Mouse (Mus musculus) midbrain, embryonic 14.5 days (tissue): ENCODE results near the gene Zfp991. TPM values are rescaled to one million over a fixed set of nuclear protein-coding genes. Genes with fewer than 3 reads are reported as not detected.
"Not testable (repeated sequence)": the region's sequence is repeated elsewhere in the genome, so short reads cannot be mapped to it uniquely, and the experiment has no call there.

Source experiments
- ATAC-seq: fragments of 200-750 bp; cut with Nextera tagmentation; 2 replicates; pipeline ENCODE4 v1.8.0; 2017; ENCODE audit warnings: moderate number of reproducible peaks, moderate library complexity; ENCODE audit not compliant: low FRiP score, low TSS enrichment
- DNase-seq: peaks from one replicate; pipeline ENCODE4 v3.0.0-alpha.2; 2015
- H3K27ac ChIP-seq: fragments of 300-500 bp; sonication (generic); replicated peaks from 2 replicates; pipeline ENCODE4 v1.5.1; 2014; ENCODE audit warnings: mild to moderate bottlenecking, low read depth, low read length, moderate library complexity
- H3K27me3 ChIP-seq: fragments of 300-500 bp; sonication (generic); 2 replicates; pipeline ENCODE4 v1.6.1; 2014; ENCODE audit warnings: low read length, control low read depth, mixed read lengths; ENCODE audit not compliant: control insufficient read depth, insufficient read depth
- H3K36me3 ChIP-seq: fragments of 300-500 bp; sonication (generic); 2 replicates; pipeline ENCODE4 v1.6.1; 2014; ENCODE audit warnings: low read length, control low read depth; ENCODE audit not compliant: control insufficient read depth, insufficient read depth
- H3K4me1 ChIP-seq: fragments of 300-500 bp; sonication (generic); 2 replicates; pipeline ENCODE4 v1.6.1; 2014; ENCODE audit warnings: mild to moderate bottlenecking, antibody characterized with exemption, low read length, control low read depth; ENCODE audit not compliant: control insufficient read depth, insufficient read depth
- H3K4me2 ChIP-seq: fragments of 300-500 bp; sonication (generic); 2 replicates; pipeline ENCODE4 v1.6.1; 2014; ENCODE audit warnings: mild to moderate bottlenecking, low read length, moderate library complexity
- H3K4me3 ChIP-seq: fragments of 300-500 bp; sonication (generic); replicated peaks from 2 replicates; pipeline ENCODE4 v1.5.1; 2014; ENCODE audit warnings: low read depth, low read length
- H3K9ac ChIP-seq: fragments of 300-500 bp; sonication (generic); replicated peaks from 2 replicates; pipeline ENCODE4 v1.6.1; 2014; ENCODE audit warnings: mild to moderate bottlenecking, low read length, moderate library complexity
- H3K9me3 ChIP-seq: fragments of 300-500 bp; sonication (generic); 2 replicates; pipeline ENCODE4 v1.6.1; 2016; ENCODE audit warnings: low read length, control low read depth, mixed read lengths; ENCODE audit not compliant: control insufficient read depth
- WGBS: fragments of 180-500 bp; shearing (Covaris S2); extraction: QIAGEN DNeasy Blood & Tissue Kit; methylation state at CpG from one replicate; pipeline ENCODE4 v1.1.7; 2014; 5-methylcytosine and 5-hydroxymethylcytosine counted together
- polyA plus RNA-seq: library from polyadenylated mRNA; unstranded; fragments of >200 nt; fragmentation: Nextera tagmentation; extraction: Ambion mirVana; gene quantifications from 2 replicates; pipeline ENCODE4 v1.2.1, GENCODE M21; 2014

The Zfp991 gene
- polyA plus RNA-seq, 1 experiment from 2014 or later, result 6.3 TPM

GRCm38 (mm10) chr4:147171557-147171956, 39.7 kb downstream of the Zfp991 start:
- not testable (repeated sequence) for DNase-seq, H3K9me3 ChIP-seq, H3K4me3 ChIP-seq, H3K27ac ChIP-seq, H3K9ac ChIP-seq, H3K27me3 ChIP-seq, H3K36me3 ChIP-seq, H3K4me1 ChIP-seq, H3K4me2 ChIP-seq
- peak; percentile 40; the same call in 1 of the 2 replicates for ATAC-seq
- no CpG with 5 or more reads among the region's 4 CpGs for WGBS

- H3K27ac ChIP-seq, H3K9ac ChIP-seq, H3K4me1 ChIP-seq, DNase-seq, H3K4me3 ChIP-seq, H3K4me2 ChIP-seq, H3K36me3 ChIP-seq, H3K9me3 ChIP-seq, H3K27me3 ChIP-seq: not testable (repeated sequence)
- WGBS, result 91% methylated on average over 7 of the region's 12 CpGs
- peak; percentile 53; the same call in 1 of the 2 replicates for ATAC-seq
Observed at GRCm38 (mm10) chr4:147176279-147176880, 44.5 kb downstream of the Zfp991 start.

- H3K4me2 ChIP-seq, H3K9ac ChIP-seq, H3K36me3 ChIP-seq, H3K27me3 ChIP-seq, H3K27ac ChIP-seq, ATAC-seq, H3K9me3 ChIP-seq, DNase-seq, H3K4me3 ChIP-seq, H3K4me1 ChIP-seq: not testable (repeated sequence)
- WGBS, result 92% methylated on average over 7 of the region's 8 CpGs
Observed at GRCm38 (mm10) chr4:147181141-147181685, 49.4 kb downstream of the Zfp991 start.

GRCm38 (mm10) chr4:147181969-147182705, 50.3 kb downstream of the Zfp991 start:
- not testable (repeated sequence) for H3K4me1 ChIP-seq, H3K27me3 ChIP-seq, H3K27ac ChIP-seq, H3K36me3 ChIP-seq, H3K9ac ChIP-seq, H3K4me3 ChIP-seq, DNase-seq, H3K4me2 ChIP-seq, H3K9me3 ChIP-seq
- WGBS, result no CpG with 5 or more reads among the region's 13 CpGs
- ATAC-seq, result peak; percentile 63

- H3K4me3 ChIP-seq, H3K27ac ChIP-seq, H3K27me3 ChIP-seq, H3K4me2 ChIP-seq, H3K36me3 ChIP-seq, DNase-seq, H3K9ac ChIP-seq, H3K9me3 ChIP-seq, H3K4me1 ChIP-seq: not testable (repeated sequence)
- ATAC-seq, result peak; percentile 51; the same call in 1 of the 2 replicates
- 82% methylated on average over 1 of the region's 1 CpGs for WGBS
Observed at GRCm38 (mm10) chr4:147186824-147187223, 55.0 kb downstream of the Zfp991 start.

GRCm38 (mm10) chr4:147187283-147187965, 55.6 kb downstream of the Zfp991 start:
- peak; percentile 76 for ATAC-seq
- DNase-seq, H3K4me2 ChIP-seq, H3K36me3 ChIP-seq, H3K4me3 ChIP-seq, H3K27ac ChIP-seq, H3K4me1 ChIP-seq, H3K27me3 ChIP-seq, H3K9ac ChIP-seq, H3K9me3 ChIP-seq: not testable (repeated sequence)
- 71% methylated on average over 67 of the region's 71 CpGs for WGBS

GRCm38 (mm10) chr4:147195186-147195585, 63.3 kb downstream of the Zfp991 start:
- not testable (repeated sequence) for H3K9ac ChIP-seq, H3K4me2 ChIP-seq, H3K4me3 ChIP-seq, H3K27ac ChIP-seq, H3K36me3 ChIP-seq, H3K4me1 ChIP-seq, ATAC-seq, H3K27me3 ChIP-seq, DNase-seq, H3K9me3 ChIP-seq
- 93% methylated on average over 3 of the region's 9 CpGs for WGBS

- H3K4me1 ChIP-seq, H3K27me3 ChIP-seq, H3K27ac ChIP-seq, H3K9me3 ChIP-seq, DNase-seq, ATAC-seq, H3K9ac ChIP-seq, H3K36me3 ChIP-seq, H3K4me2 ChIP-seq, H3K4me3 ChIP-seq: not testable (repeated sequence)
- 80% methylated on average over 2 of the region's 2 CpGs for WGBS
Observed at GRCm38 (mm10) chr4:147197210-147197609, 65.4 kb downstream of the Zfp991 start.
